Mouse (Mus musculus): ENCODE measurements around the gene Phlda3. TPM values are rescaled to one million over a fixed set of nuclear protein-coding genes. Genes with fewer than 3 reads are reported as not detected.

Phlda3 gene
- 62.1 and 67.6 TPM in 2 replicates for polyA plus RNA-seq (2012; rRNA removed)

DNA sequence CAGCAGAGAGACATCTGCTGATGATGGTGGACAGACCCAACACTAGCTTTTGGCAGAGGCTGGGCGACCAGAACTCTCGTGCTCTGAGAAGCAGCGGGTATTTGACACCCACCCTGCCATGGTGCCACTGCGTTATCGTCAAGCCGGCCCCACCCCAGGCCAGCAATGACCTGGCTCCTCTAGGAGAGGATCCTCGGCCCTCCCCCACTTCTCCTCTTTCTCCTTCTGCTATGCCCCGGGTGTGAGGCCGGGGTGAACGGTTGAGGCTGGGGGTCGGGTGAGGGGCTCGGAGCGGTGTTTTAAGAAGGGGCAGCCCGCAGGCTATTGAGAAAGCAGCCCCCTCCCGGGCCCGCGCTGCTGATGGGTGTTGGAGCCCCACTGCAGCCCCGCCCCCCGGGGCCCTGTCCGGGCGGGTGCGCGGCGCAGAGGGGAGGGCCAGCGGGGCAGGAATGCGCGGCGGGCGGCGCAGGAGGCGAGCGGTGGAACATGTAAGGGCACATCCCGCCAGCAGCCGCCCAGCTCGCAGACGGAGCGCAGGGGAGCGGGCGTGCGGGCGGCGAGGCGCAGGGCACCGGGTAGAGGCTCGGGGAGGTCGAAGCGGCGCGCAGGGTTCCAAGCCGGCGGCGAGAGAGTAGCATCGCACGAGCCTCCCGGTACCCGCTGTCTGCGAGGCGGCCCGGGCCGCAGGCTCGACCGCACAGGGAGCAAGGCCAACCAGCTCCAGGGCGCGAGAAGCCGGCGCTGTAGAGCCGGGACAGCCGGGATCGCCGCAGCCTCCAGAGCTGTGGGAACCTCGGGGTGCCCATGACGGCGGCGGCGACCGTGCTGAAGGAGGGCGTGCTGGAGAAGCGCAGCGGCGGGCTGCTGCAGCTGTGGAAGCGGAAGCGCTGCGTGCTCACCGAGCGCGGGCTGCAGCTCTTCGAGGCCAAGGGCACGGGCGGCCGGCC is at the start of gene Phlda3:
Gene Phlda3, plus strand, starts transcription at position 475 of the 947 bp plus-strand sequence.
- Histone ChIP-seq H3K27ac (ENCODE audit: control insufficient read depth, insufficient read depth, low read length) (no peak within 1 kb of the TSS), H3K36me3 (ENCODE audit: control insufficient read depth, insufficient read depth, low read length) (no peaks in the 10 kb centered on the region), H3K4me1 (replicated peaks; ENCODE audit: control insufficient read depth, insufficient read depth, low read length) (peaks cover 14% of the 10 kb centered on the region), H3K27me3 (ENCODE audit: control insufficient read depth, insufficient read depth, low read length) (no peaks in the 10 kb centered on the region), H3K4me3 (ENCODE audit: control insufficient read depth, insufficient read depth, low read length) (peak within 1 kb of the TSS; percentile 65)
- peak; percentile 67 for DNase-seq
- 2% methylated on average over 90 of the region's 90 CpGs for WGBS
- no peak for TF ChIP-seq CTCF (IDR thresholded peaks at IDR 0.05; ENCODE audit: borderline replicate concordance, control insufficient read depth, extremely low read depth, insufficient read depth, low read length, poor library complexity)
- no peak for TF ChIP-seq POLR2A (IDR thresholded peaks at IDR 0.05; ENCODE audit: control insufficient read depth, extremely low read depth, insufficient read depth, low read length, poor library complexity)

DNA sequence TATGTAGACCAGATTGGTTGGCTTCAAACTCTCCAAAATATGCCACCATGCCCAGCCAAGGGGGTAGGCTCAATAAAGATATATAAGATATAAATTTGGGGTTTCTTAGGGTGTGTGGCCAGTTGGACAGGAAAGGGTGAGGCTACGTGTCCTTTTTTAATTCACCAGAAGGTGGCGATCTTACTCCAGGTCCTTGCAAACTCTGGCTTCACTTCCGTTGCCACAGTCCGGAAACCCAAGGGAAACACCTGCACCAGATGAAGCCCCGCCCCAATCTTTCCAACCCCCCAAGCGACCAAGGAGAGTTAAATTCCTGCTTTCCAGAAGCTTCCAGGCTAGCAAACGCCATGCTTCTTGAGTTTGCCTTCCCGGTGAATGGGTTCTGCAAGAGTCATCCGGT is 46.4 kb upstream of the Phlda3 start:
- 7% methylated on average over 9 of the region's 9 CpGs for WGBS
- H3K27ac ChIP-seq (ENCODE audit: control insufficient read depth, insufficient read depth, low read length) = no peak overlapping the region; the same call in 1 of the 2 replicates
- peak; percentile 87 for DNase-seq
- H3K36me3 ChIP-seq (ENCODE audit: control insufficient read depth, insufficient read depth, low read length) = no peaks in the 10 kb centered on the region
- peaks cover 28% of the 10 kb centered on the region for H3K4me1 ChIP-seq (replicated peaks; ENCODE audit: control insufficient read depth, insufficient read depth, low read length)
- no peak overlapping the region for H3K4me3 ChIP-seq (ENCODE audit: control insufficient read depth, insufficient read depth, low read length)
- TF ChIP-seq CTCF (IDR thresholded peaks at IDR 0.05; ENCODE audit: borderline replicate concordance, control insufficient read depth, extremely low read depth, insufficient read depth, low read length, poor library complexity) = 0 out of 2 replicates have a peak, but pooled peaks have one; percentile 46
- no peak for TF ChIP-seq POLR2A (IDR thresholded peaks at IDR 0.05; ENCODE audit: control insufficient read depth, extremely low read depth, insufficient read depth, low read length, poor library complexity)
- H3K27me3 ChIP-seq (ENCODE audit: control insufficient read depth, insufficient read depth, low read length) = no peaks in the 10 kb centered on the region

DNA sequence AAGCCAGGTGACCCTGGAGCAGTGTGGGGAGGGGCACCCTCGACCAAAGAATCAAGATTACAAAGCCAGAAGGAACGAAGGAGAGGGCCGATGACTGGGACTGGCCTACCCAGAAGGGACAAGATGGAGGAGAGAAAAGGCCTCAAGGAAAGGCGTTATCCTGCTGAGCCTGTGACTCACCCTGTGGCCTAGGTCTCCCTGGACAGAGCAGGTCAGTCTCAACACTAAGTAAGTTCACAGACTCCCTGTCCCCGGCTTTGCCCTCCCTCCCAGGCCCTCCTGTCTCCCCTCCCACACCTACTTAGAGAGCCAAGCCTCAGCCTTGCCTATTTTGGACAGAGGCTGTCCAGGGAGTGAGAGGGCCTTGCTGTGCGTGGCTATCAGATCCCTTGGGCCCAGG is 45.9 kb upstream of the Phlda3 start, which contains the start of gene Csrp1:
Gene Csrp1, plus strand, starts transcription at position 79 of the 400 bp plus-strand sequence.
- Histone ChIP-seq H3K27ac (ENCODE audit: control insufficient read depth, insufficient read depth, low read length) (peak within 1 kb of the TSS; percentile 28; the same call in 1 of the 2 replicates), H3K4me3 (ENCODE audit: control insufficient read depth, insufficient read depth, low read length) (no peak within 1 kb of the TSS), H3K4me1 (replicated peaks; ENCODE audit: control insufficient read depth, insufficient read depth, low read length) (peaks cover 32% of the 10 kb centered on the region), H3K27me3 (ENCODE audit: control insufficient read depth, insufficient read depth, low read length) (no peaks in the 10 kb centered on the region), H3K36me3 (ENCODE audit: control insufficient read depth, insufficient read depth, low read length) (no peaks in the 10 kb centered on the region)
- TF ChIP-seq POLR2A (IDR thresholded peaks at IDR 0.05; ENCODE audit: control insufficient read depth, extremely low read depth, insufficient read depth, low read length, poor library complexity) (no peak), CTCF (IDR thresholded peaks at IDR 0.05; ENCODE audit: borderline replicate concordance, control insufficient read depth, extremely low read depth, insufficient read depth, low read length, poor library complexity) (no peak)
- no peak for DNase-seq
- WGBS = 34% methylated on average over 6 of the region's 6 CpGs

GRCm38 (mm10) chr1:135723016-135723415 is 42.9 kb upstream of the Phlda3 start:
- 45% methylated on average over 1 of the region's 1 CpGs for WGBS
- H3K4me1 ChIP-seq (replicated peaks; ENCODE audit: control insufficient read depth, insufficient read depth, low read length) = peaks cover 45% of the 10 kb centered on the region

DNA sequence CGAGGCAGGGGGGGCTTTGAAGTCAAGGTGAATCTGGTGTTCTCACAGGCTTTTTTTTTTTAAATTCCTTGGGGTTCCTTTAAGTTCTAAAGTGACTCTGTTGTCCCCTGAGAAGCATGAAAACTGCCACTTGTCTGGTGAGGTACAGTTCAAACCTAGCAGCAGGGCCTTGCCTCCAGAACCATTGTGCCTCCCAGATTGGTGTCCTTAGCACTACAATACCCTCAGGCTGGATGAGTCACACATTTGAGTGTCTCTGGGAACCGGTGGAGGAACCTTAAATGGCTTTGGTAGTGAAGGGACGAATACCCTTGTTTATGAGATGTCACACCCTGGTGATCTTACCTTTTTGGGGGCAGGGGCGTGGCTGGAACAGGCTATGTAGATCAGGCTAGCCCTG is 41.8 kb upstream of the Phlda3 start:
- Histone ChIP-seq H3K27me3 (ENCODE audit: control insufficient read depth, insufficient read depth, low read length) (no peaks in the 10 kb centered on the region), H3K36me3 (ENCODE audit: control insufficient read depth, insufficient read depth, low read length) (no peaks in the 10 kb centered on the region), H3K4me3 (ENCODE audit: control insufficient read depth, insufficient read depth, low read length) (no peak overlapping the region), H3K4me1 (replicated peaks; ENCODE audit: control insufficient read depth, insufficient read depth, low read length) (peaks cover 51% of the 10 kb centered on the region), H3K27ac (ENCODE audit: control insufficient read depth, insufficient read depth, low read length) (no peak overlapping the region)
- no peak for DNase-seq
- TF ChIP-seq CTCF (IDR thresholded peaks at IDR 0.05; ENCODE audit: borderline replicate concordance, control insufficient read depth, extremely low read depth, insufficient read depth, low read length, poor library complexity) (no peak), POLR2A (IDR thresholded peaks at IDR 0.05; ENCODE audit: control insufficient read depth, extremely low read depth, insufficient read depth, low read length, poor library complexity) (no peak)
- WGBS = 81% methylated on average over 4 of the region's 4 CpGs

More at GRCm38 (mm10) chr1:135723016-135723415, 42.9 kb upstream of the Phlda3 start:
- TF ChIP-seq CTCF (IDR thresholded peaks at IDR 0.05; ENCODE audit: borderline replicate concordance, control insufficient read depth, extremely low read depth, insufficient read depth, low read length, poor library complexity) (no peak), POLR2A (IDR thresholded peaks at IDR 0.05; ENCODE audit: control insufficient read depth, extremely low read depth, insufficient read depth, low read length, poor library complexity) (no peak)
- no peak overlapping the region for H3K4me3 ChIP-seq (ENCODE audit: control insufficient read depth, insufficient read depth, low read length)
- no peaks in the 10 kb centered on the region for H3K36me3 ChIP-seq (ENCODE audit: control insufficient read depth, insufficient read depth, low read length)
- no peaks in the 10 kb centered on the region for H3K27me3 ChIP-seq (ENCODE audit: control insufficient read depth, insufficient read depth, low read length)
- no peak for DNase-seq
- no peak overlapping the region for H3K27ac ChIP-seq (ENCODE audit: control insufficient read depth, insufficient read depth, low read length)

DNA sequence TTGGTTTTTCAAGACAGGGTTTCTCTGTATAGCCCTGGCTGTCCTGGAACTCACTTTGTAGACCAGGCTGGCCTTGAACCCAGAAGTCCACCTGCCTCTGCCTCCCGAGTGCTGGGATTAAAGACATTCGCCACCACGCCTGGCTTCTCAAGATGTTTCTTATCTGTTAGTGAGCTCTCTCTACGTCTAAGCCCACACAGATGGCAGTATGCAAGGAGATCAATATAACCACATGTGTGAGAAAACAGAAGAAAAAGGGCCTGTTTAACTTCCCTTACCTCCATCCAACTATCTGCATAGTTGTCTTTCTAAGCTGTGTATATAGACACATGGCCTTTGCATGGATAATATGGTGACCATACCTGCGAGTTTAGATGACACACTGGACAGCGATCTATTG is 40.6 kb upstream of the Phlda3 start:
- no peak for DNase-seq
- H3K4me3 ChIP-seq (ENCODE audit: control insufficient read depth, insufficient read depth, low read length) = no peak overlapping the region
- no peaks in the 10 kb centered on the region for H3K27me3 ChIP-seq (ENCODE audit: control insufficient read depth, insufficient read depth, low read length)
- TF ChIP-seq POLR2A (IDR thresholded peaks at IDR 0.05; ENCODE audit: control insufficient read depth, extremely low read depth, insufficient read depth, low read length, poor library complexity) = no peak
- TF ChIP-seq CTCF (IDR thresholded peaks at IDR 0.05; ENCODE audit: borderline replicate concordance, control insufficient read depth, extremely low read depth, insufficient read depth, low read length, poor library complexity) = no peak
- H3K4me1 ChIP-seq (replicated peaks; ENCODE audit: control insufficient read depth, insufficient read depth, low read length) = peaks cover 53% of the 10 kb centered on the region
- H3K36me3 ChIP-seq (ENCODE audit: control insufficient read depth, insufficient read depth, low read length) = no peaks in the 10 kb centered on the region
- H3K27ac ChIP-seq (ENCODE audit: control insufficient read depth, insufficient read depth, low read length) = peak overlapping the region; percentile 48
- 34% methylated on average over 6 of the region's 6 CpGs for WGBS
